Mouse (Mus musculus) urinary bladder, adult 18-20 months (tissue): ENCODE measurements at regions not wholly inside any gene's neighbourhood (a gene's known extent, or its start where the extent isn't known, plus 50 kb on each side); places are given as distances from the start of the nearest gene placed in this dataset.
A peak's percentile ranks its signal among the peaks of the same experiment; 100 is the strongest.
"Not testable (repeated sequence)": the region's sequence is repeated elsewhere in the genome, so short reads cannot be mapped to it uniquely, and the experiment has no call there.

Experiments
- DNase-seq, 2 experiments: peaks; one replicate each; pipeline ENCODE4 v3.0.0; 2022; ENCODE audit warnings: low spot score in 2 of 2, mixed read lengths in 2 of 2

- no peak for DNase-seq
Observed at GRCm38 (mm10) chr3:134330943-134331342, 94.7 kb downstream of the Cxxc4 start.

GRCm38 (mm10) chr3:134331499-134332153 lies 95.3 kb downstream of the Cxxc4 start:
- DNase-seq = no peak

GRCm38 (mm10) chr3:134339093-134339695 lies 102.9 kb downstream of the Cxxc4 start:
- DNase-seq = not testable (repeated sequence)

- DNase-seq = no peak
Observed at GRCm38 (mm10) chr3:134365948-134366347, 129.7 kb downstream of the Cxxc4 start.

- no peak for DNase-seq
Observed at GRCm38 (mm10) chr3:134366761-134367160, 130.5 kb downstream of the Cxxc4 start.

GRCm38 (mm10) chr3:134368591-134368990 lies 132.3 kb downstream of the Cxxc4 start:
- DNase-seq = no peak

GRCm38 (mm10) chr3:134369126-134369525 lies 132.8 kb downstream of the Cxxc4 start:
- no peak for DNase-seq

- DNase-seq = no peak
Observed at GRCm38 (mm10) chr3:134379549-134379948, 143.3 kb downstream of the Cxxc4 start.

- DNase-seq = no peak
Observed at GRCm38 (mm10) chr3:134390472-134391336, 154.4 kb downstream of the Cxxc4 start.

- peak in 1 of 2 experiments; percentile 8 for DNase-seq
Observed at GRCm38 (mm10) chr3:134400395-134401090, 164.3 kb downstream of the Cxxc4 start.

GRCm38 (mm10) chr3:134415606-134416328 lies 179.5 kb downstream of the Cxxc4 start:
- DNase-seq = no peak

GRCm38 (mm10) chr3:134427633-134428032 lies 191.3 kb downstream of the Cxxc4 start:
- no peak for DNase-seq

GRCm38 (mm10) chr3:134466611-134467010 lies 230.3 kb downstream of the Cxxc4 start:
- no peak for DNase-seq

- DNase-seq = no peak
Observed at GRCm38 (mm10) chr3:134487280-134487679, 251.0 kb downstream of the Cxxc4 start.

- no peak for DNase-seq
Observed at GRCm38 (mm10) chr3:134489966-134490543, 253.8 kb downstream of the Cxxc4 start.

- no peak for DNase-seq
Observed at GRCm38 (mm10) chr3:134509702-134510101, 273.4 kb downstream of the Cxxc4 start.

- DNase-seq = no peak
Observed at GRCm38 (mm10) chr3:134525795-134526194, 289.5 kb downstream of the Cxxc4 start.

- no peak for DNase-seq
Observed at GRCm38 (mm10) chr3:134560144-134560543, 268.7 kb upstream of the Tacr3 start.

GRCm38 (mm10) chr3:134578759-134579158 lies 250.0 kb upstream of the Tacr3 start:
- no peak for DNase-seq

GRCm38 (mm10) chr3:134588630-134589029 lies 240.2 kb upstream of the Tacr3 start:
- no peak for DNase-seq

- DNase-seq = no peak
Observed at GRCm38 (mm10) chr3:134602919-134603318, 225.9 kb upstream of the Tacr3 start.
